In genomic region chr17:80578041-80578440, GRCm38 (mm10) we compare ENCODE assay signal across 18 mouse cellular contexts. TPM values are rescaled to one million over a fixed set of nuclear protein-coding genes. Genes with fewer than 3 reads are reported as not detected.
DNase-seq lines count a peak whose midpoint lies in the region; ATAC-seq and TF ChIP-seq lines count a peak whose summit lies in the region.
"Had no signal": no experiment of that assay in that cellular context is flagged by ENCODE, and none has a peak within 500 bp of the region (broad histone marks: within the 10 kb centered on the region; RNA-seq: fewer than 3 reads in every experiment).

No protein-coding gene starts in this region.

- H3K27me3 ChIP-seq in forebrain, embryonic 12.5 days, result 0 out of 2 replicates have a peak, but pooled peaks cover 4% of the 10 kb centered on the region
- no peaks in the 10 kb centered on the region for H3K27me3 ChIP-seq in forebrain, embryonic 11.5 days (ENCODE audit: control insufficient read depth, insufficient read depth, low read length)
- H3K27me3 ChIP-seq in hindbrain, embryonic 12.5 days, result no peaks in the 10 kb centered on the region
- H3K27me3 ChIP-seq in hindbrain, embryonic 10.5 days (ENCODE audit: insufficient read depth, poor library complexity, severe bottlenecking), result no peaks in the 10 kb centered on the region
- H3K27me3 ChIP-seq in lung, embryonic 15.5 days, result no peaks in the 10 kb centered on the region
- no peaks in the 10 kb centered on the region for H3K27me3 ChIP-seq in testis, adult 2 months (ENCODE audit: control insufficient read depth, insufficient read depth, low read length)
- H3K27me3 ChIP-seq: embryonic facial prominence, embryonic 12.5 days; liver, embryonic 15.5 days had no signal

- no peak for ATAC-seq in forebrain, embryonic 12.5 days (ENCODE audit: low FRiP score)
- no peak for ATAC-seq in forebrain, embryonic 11.5 days (replicated peaks; ENCODE audit: low FRiP score)
- no peak for ATAC-seq in hindbrain, embryonic 12.5 days (ENCODE audit: low FRiP score)
- no peak for ATAC-seq in lung, embryonic 15.5 days (ENCODE audit: borderline replicate concordance, extremely low read depth, low FRiP score, low TSS enrichment)

- no peak for TF ChIP-seq CTCF in testis, adult 2 months (IDR thresholded peaks at IDR 0.05; ENCODE audit: control insufficient read depth, insufficient read depth, insufficient replicate concordance, low read depth, low read length)

- no peak overlapping the region for H3K27ac ChIP-seq in forebrain, embryonic 12.5 days
- no peak overlapping the region for H3K27ac ChIP-seq in forebrain, embryonic 11.5 days (ENCODE audit: low read depth, low read length)
- no peak overlapping the region for H3K27ac ChIP-seq in hindbrain, embryonic 12.5 days
- no peak overlapping the region for H3K27ac ChIP-seq in hindbrain, embryonic 10.5 days
- H3K27ac ChIP-seq in lung, embryonic 15.5 days, result no peak overlapping the region
- no peak overlapping the region for H3K27ac ChIP-seq in testis, adult 2 months (ENCODE audit: control insufficient read depth, insufficient read depth, low read depth, low read length)
- H3K27ac ChIP-seq: embryonic facial prominence, embryonic 12.5 days; liver, embryonic 15.5 days; macrophage had no signal

- no peak for DNase-seq in forebrain, embryonic 11.5 days (ENCODE audit: low spot score)
- DNase-seq in hindbrain, embryonic 10.5 days (ENCODE audit: low spot score), result no peak
- DNase-seq in lung, postnatal 25 days (ENCODE audit: low spot score), result no peak
- DNase-seq in testis, postnatal 10 days (ENCODE audit: low spot score), result no peak
- DNase-seq: adrenal gland, adult 8-10 months; cerebellum, adult 18-20 months; cerebellum, postnatal 25 days; gastrocnemius, postnatal 36 days; liver had no signal

- peaks cover 11% of the 10 kb centered on the region; the same call in 1 of the 2 replicates for H3K36me3 ChIP-seq in forebrain, embryonic 12.5 days (replicated peaks)
- no peaks in the 10 kb centered on the region for H3K36me3 ChIP-seq in forebrain, embryonic 11.5 days (ENCODE audit: control insufficient read depth, insufficient read depth, low read length)
- peaks cover 9% of the 10 kb centered on the region; the same call in 1 of the 2 replicates for H3K36me3 ChIP-seq in hindbrain, embryonic 12.5 days
- peaks cover 30% of the 10 kb centered on the region for H3K36me3 ChIP-seq in hindbrain, embryonic 10.5 days
- H3K36me3 ChIP-seq in lung, embryonic 15.5 days, result peaks cover 27% of the 10 kb centered on the region
- H3K36me3 ChIP-seq in testis, adult 2 months (ENCODE audit: control insufficient read depth, insufficient read depth, low read length), result no peaks in the 10 kb centered on the region; the same call in 1 of the 2 replicates
- H3K36me3 ChIP-seq: liver, embryonic 15.5 days had no signal

- H3K9ac ChIP-seq in forebrain, embryonic 12.5 days, result no peak overlapping the region
- no peak overlapping the region for H3K9ac ChIP-seq in forebrain, embryonic 11.5 days (ENCODE audit: low read length)
- no peak overlapping the region for H3K9ac ChIP-seq in hindbrain, embryonic 12.5 days
- no peak overlapping the region for H3K9ac ChIP-seq in lung, embryonic 15.5 days
- H3K9ac ChIP-seq: liver, embryonic 15.5 days had no signal

- peak overlapping the region; percentile 96; the same call in 1 of the 2 replicates for H3K4me2 ChIP-seq in forebrain, embryonic 12.5 days
- H3K4me2 ChIP-seq in forebrain, embryonic 11.5 days (ENCODE audit: low read depth, low read length, severe bottlenecking), result no peak overlapping the region
- H3K4me2 ChIP-seq in hindbrain, embryonic 12.5 days (replicated peaks), result 0 out of 2 replicates have a peak overlapping the region, but pooled peaks have one; percentile 95
- peak overlapping the region; percentile 88; the same call in 1 of the 2 replicates for H3K4me2 ChIP-seq in lung, embryonic 15.5 days

- TF ChIP-seq POLR2A in testis, adult 2 months (IDR thresholded peaks at IDR 0.05; ENCODE audit: control insufficient read depth, low read depth, low read length), result no peak

- 89% methylated on average over 1 of the region's 1 CpGs for WGBS in forebrain, embryonic 12.5 days
- WGBS in forebrain, embryonic 11.5 days, result 90% methylated on average over 1 of the region's 1 CpGs
- 87% methylated on average over 1 of the region's 1 CpGs for WGBS in hindbrain, embryonic 12.5 days
- WGBS in hindbrain, embryonic 10.5 days, result 95% methylated on average over 1 of the region's 1 CpGs
- 93% methylated on average over 1 of the region's 1 CpGs for WGBS in lung, embryonic 15.5 days

- no peaks in the 10 kb centered on the region for H3K9me3 ChIP-seq in forebrain, embryonic 12.5 days
- H3K9me3 ChIP-seq in forebrain, embryonic 11.5 days (ENCODE audit: control insufficient read depth, low read length), result no peaks in the 10 kb centered on the region; the same call in 1 of the 2 replicates
- no peaks in the 10 kb centered on the region for H3K9me3 ChIP-seq in hindbrain, embryonic 12.5 days (replicated peaks)
- H3K9me3 ChIP-seq in hindbrain, embryonic 10.5 days, result no peaks in the 10 kb centered on the region
- no peaks in the 10 kb centered on the region for H3K9me3 ChIP-seq in lung, embryonic 15.5 days
- H3K9me3 ChIP-seq: embryonic facial prominence, embryonic 12.5 days; liver, embryonic 15.5 days had no signal

- H3K4me1 ChIP-seq in forebrain, embryonic 12.5 days, result peaks cover 16% of the 10 kb centered on the region
- peaks cover 4% of the 10 kb centered on the region; the same call in 1 of the 2 replicates for H3K4me1 ChIP-seq in forebrain, embryonic 11.5 days (replicated peaks; ENCODE audit: control insufficient read depth, insufficient read depth, low read length)
- peaks cover 9% of the 10 kb centered on the region for H3K4me1 ChIP-seq in hindbrain, embryonic 12.5 days
- H3K4me1 ChIP-seq in hindbrain, embryonic 10.5 days (replicated peaks), result peaks cover 13% of the 10 kb centered on the region
- peaks cover 9% of the 10 kb centered on the region for H3K4me1 ChIP-seq in lung, embryonic 15.5 days
- peaks cover 9% of the 10 kb centered on the region for H3K4me1 ChIP-seq in testis, adult 2 months (ENCODE audit: control insufficient read depth, insufficient read depth, low read length)

- H3K4me3 ChIP-seq in forebrain, embryonic 12.5 days (replicated peaks), result no peak overlapping the region
- no peak overlapping the region for H3K4me3 ChIP-seq in forebrain, embryonic 11.5 days (ENCODE audit: low read depth, low read length)
- H3K4me3 ChIP-seq in hindbrain, embryonic 12.5 days, result no peak overlapping the region
- H3K4me3 ChIP-seq in hindbrain, embryonic 10.5 days, result no peak overlapping the region
- no peak overlapping the region for H3K4me3 ChIP-seq in lung, embryonic 15.5 days
- H3K4me3 ChIP-seq in testis, adult 2 months (ENCODE audit: control insufficient read depth, low read depth, low read length), result peak overlapping the region; percentile 95
- H3K4me3 ChIP-seq: myocyte had no signal

RNA-seq across cellular contexts. Expression of gene Cdkl4, which starts 0.4 kb away (rescaled TPM):
- polyA plus RNA-seq in forebrain, embryonic 12.5 days (2016; fragmentation: Nextera tagmentation; extraction: Ambion mirVana), result 1.5 TPM in 2 replicates
- polyA plus RNA-seq in forebrain, embryonic 11.5 days (2014; fragmentation: Nextera tagmentation; extraction: Ambion mirVana), result 1.5 and 2.1 TPM in 2 replicates
- 3.9 and 4.3 TPM in 2 replicates for polyA plus RNA-seq in hindbrain, embryonic 12.5 days (2016; fragmentation: Nextera tagmentation; extraction: Ambion mirVana)
- polyA plus RNA-seq in hindbrain, embryonic 10.5 days (2016; fragmentation: Nextera tagmentation; extraction: Ambion mirVana), result 2.9 and 3.0 TPM in 2 replicates
- polyA plus RNA-seq in lung, embryonic 15.5 days (2015; fragmentation: Nextera tagmentation; extraction: Ambion mirVana), result 0.89 and 0.92 TPM in 2 replicates
- polyA plus RNA-seq in testis, adult 2 months (2012; rRNA removed), result 18.3 and 19.6 TPM in 2 replicates
- polyA plus RNA-seq: small intestine, adult 2 months had no signal
